Mouse (Mus musculus) bone marrow, adult 2 months (tissue): ENCODE data around the gene Il22ra1. TPM values are rescaled to one million over a fixed set of nuclear protein-coding genes. Genes with fewer than 3 reads are reported as not detected.

ENCODE experiments used
- H3K27ac ChIP-seq: fragments of 200-500 bp; 2 replicates; pipeline ENCODE4 v1.5.1; 2012; ENCODE audit warnings: low read depth, mild to moderate bottlenecking, control low read depth, inconsistent platforms, low read length; ENCODE audit not compliant: control insufficient read depth, poor library complexity, insufficient read depth
- H3K4me1 ChIP-seq: fragments of 200-500 bp; 2 replicates; pipeline ENCODE4 v1.6.1; 2011; ENCODE audit warnings: low read length; ENCODE audit not compliant: control insufficient read depth, insufficient read depth
- H3K4me3 ChIP-seq: fragments of 200-500 bp; replicated peaks from 2 replicates; pipeline ENCODE3; 2011; ENCODE audit warnings: mild to moderate bottlenecking, low read depth, low read length, control low read depth; ENCODE audit not compliant: control insufficient read depth
- CTCF ChIP-seq: fragments of 200-500 bp; IDR thresholded peaks from 2 replicates; pipeline ENCODE4 v1.5.1; 2011; ENCODE audit warnings: low read length, control low read depth; ENCODE audit not compliant: control insufficient read depth, insufficient read depth
- POLR2A ChIP-seq: fragments of 200-500 bp; IDR thresholded peaks from 2 replicates; pipeline ENCODE4 v1.6.1; 2011; ENCODE audit warnings: low read depth, mild to moderate bottlenecking, control low read depth, low read length, borderline replicate concordance; ENCODE audit not compliant: control insufficient read depth
- WGBS: fragments of 180-500 bp; shearing (Covaris S2); methylation state at CpG from one replicate; pipeline ENCODE4 v1.1.7; 2018; 5-methylcytosine and 5-hydroxymethylcytosine counted together
- polyA plus RNA-seq: library from polyadenylated mRNA; stranded (reverse); fragments of >200 nt; gene quantifications from 2 replicates; pipeline ENCODE4 v1.2.4, GENCODE M21; 2011; ENCODE audit warnings: low replicate concordance; ENCODE audit not compliant: missing spikeins, insufficient read depth, insufficient read length

The Il22ra1 gene
- polyA plus RNA-seq, 1 experiment = not detected

DNA sequence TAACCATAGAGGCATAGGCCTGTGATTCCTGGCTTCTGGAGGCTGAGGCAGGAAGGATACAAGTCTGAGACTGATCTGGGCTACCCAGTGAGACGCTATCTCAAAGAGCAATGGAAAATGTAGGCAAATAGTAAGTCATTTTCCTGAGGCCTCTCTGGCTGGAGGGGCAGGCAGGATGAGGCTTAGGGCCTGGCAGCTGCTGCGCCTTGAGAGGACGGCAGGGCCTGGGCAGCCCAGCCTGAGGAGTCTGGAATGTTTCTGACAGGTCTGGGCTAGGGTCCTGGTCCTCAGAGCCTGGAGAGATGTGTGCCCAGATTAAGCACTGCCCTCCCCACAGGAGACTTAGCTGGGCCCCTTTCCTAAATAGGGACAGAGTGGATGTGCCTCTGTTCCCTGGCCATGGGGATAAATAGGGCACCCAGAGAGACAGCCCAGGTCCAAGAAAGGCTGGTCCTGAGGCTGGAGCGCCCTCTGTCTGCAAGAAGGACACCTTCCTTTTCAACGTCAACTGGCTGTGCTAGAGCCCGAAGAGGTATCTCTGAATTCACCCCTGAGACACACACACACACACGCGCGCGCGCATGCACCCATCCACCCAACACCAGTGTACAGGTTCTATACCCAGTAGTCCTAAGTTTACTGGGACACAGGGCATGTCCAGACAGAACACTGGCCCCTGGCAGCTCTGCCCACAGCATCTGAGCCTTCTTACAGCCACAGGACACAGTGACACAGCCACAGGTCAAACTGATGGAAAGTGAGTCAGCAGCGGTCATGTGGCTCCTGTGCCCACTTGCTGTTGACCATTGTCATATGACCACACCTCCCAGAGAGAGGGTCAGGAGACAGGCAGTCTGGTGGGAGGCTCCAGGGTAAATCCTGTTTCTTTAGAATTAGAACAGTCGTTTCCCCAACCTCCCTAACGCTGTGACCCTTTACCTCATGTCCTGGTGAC lies 40.9 kb downstream of the Il22ra1 start:
- WGBS = 60% methylated on average over 14 of the region's 14 CpGs
- H3K4me3 ChIP-seq = no peak overlapping the region

DNA sequence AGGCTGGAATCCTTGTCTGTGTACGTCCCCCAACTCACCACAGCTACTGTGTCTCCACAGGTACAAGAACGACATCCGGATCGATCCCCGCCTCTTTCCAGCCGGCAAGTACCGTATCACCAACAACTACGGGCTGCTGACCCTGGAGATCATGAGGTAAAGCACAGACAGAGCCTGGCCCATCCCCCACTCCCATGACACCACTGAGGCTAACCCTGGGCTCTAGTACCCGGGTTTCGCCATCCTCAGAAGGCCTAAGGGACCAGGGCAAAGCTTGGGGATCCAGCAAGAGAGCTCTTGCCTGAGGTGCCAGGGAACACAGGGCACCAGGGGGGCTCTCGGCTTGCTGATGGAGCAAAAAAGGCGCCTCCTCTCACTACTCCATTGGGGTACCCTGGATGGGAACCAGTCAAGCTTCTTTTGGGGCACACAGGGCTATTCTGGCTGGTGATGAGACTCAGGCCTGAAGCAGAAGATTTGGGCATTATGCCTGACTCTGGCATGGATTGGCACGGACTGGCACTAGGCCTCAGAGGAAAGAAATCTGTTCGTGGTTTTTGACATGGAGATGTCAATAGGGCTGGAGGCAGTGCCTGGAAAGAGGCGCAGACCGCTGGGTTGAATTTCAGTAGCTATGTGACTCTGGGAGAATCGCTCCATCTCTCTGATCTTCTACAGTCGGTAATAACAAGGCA lies 42.8 kb downstream of the Il22ra1 start:
- H3K4me1 ChIP-seq = no peaks in the 10 kb centered on the region
- no peak for TF ChIP-seq POLR2A
- TF ChIP-seq CTCF = no peak
- WGBS = 79% methylated on average over 18 of the region's 18 CpGs
- no peak overlapping the region for H3K4me3 ChIP-seq
- H3K27ac ChIP-seq = no peak overlapping the region

More for the DNA sequence above, 40.9 kb downstream of the Il22ra1 start:
- H3K4me1 ChIP-seq = no peaks in the 10 kb centered on the region
- TF ChIP-seq CTCF (peak; percentile 65), POLR2A (no peak)
- H3K27ac ChIP-seq = no peak overlapping the region

DNA sequence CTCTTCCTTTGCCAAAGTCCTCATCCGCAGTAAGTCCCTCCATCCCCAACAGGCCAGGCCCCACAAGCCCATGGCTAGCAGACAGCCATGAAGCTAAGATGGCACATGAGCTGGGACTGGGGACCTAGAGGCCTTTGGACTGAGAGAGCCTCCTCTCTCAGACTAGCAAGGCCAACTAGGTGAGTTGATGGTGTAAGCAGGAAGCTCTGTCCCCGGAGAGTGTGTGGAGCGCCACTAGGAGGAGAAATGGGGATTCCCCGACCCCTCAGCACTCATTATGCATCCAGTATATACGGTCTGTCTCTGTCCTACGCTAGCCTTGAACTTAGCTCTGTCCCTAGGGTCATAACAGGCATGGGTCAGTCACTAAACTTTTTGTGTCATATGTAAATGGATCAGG lies 43.6 kb downstream of the Il22ra1 start:
- no peaks in the 10 kb centered on the region for H3K4me1 ChIP-seq
- TF ChIP-seq POLR2A (no peak), CTCF (no peak)
- H3K27ac ChIP-seq = no peak overlapping the region
- no peak overlapping the region for H3K4me3 ChIP-seq
- 61% methylated on average over 6 of the region's 6 CpGs for WGBS

DNA sequence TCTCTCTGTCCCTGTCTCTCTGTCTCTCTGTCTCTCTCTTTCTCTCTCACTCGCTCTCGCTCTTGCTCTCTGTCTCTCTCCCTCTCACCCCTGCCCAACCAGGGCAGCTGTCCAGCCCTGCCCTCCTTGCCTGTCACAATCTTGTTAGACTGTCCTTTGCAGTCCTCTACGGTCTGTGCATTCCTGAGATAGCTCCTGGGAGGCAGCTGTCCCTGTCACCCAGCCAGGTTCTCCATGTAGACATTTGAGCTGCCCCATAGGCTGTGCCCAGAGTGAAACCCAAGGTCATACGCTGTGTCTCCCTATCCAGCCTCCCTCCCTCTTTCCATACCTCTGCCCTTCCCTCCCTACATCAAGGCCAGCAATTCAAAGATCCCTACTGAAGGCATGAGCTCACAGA lies 44.7 kb downstream of the Il22ra1 start:
- TF ChIP-seq POLR2A (no peak), CTCF (no peak)
- no peak overlapping the region for H3K4me3 ChIP-seq
- 82% methylated on average over 4 of the region's 4 CpGs for WGBS

DNA sequence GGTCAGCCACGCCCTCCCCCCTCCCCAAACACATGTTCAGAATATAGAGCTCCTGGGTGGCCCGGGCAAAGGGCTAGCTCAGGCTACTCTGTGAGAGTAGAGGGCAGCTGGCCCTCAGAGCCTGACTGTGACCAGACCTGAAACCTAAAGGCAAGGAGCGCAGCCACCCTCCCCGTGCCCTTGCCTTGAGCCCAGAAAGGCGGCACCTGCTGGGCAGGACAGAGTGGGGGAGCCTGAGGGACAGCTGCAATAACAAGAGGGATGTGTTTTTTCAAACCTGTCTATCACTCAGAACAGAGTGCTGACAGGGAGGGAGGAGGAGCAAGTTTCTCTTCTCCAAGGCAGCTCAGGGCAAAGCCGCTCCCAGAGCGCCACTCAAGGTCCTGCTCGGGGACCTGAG lies 46.5 kb downstream of the Il22ra1 start:
- Histone ChIP-seq H3K4me1 (no peaks in the 10 kb centered on the region), H3K4me3 (no peak overlapping the region), H3K27ac (no peak overlapping the region)
- TF ChIP-seq POLR2A (no peak), CTCF (no peak)
- 70% methylated on average over 8 of the region's 8 CpGs for WGBS

More for the DNA sequence above, 44.7 kb downstream of the Il22ra1 start:
- H3K27ac ChIP-seq = no peak overlapping the region
- H3K4me1 ChIP-seq = no peaks in the 10 kb centered on the region

DNA sequence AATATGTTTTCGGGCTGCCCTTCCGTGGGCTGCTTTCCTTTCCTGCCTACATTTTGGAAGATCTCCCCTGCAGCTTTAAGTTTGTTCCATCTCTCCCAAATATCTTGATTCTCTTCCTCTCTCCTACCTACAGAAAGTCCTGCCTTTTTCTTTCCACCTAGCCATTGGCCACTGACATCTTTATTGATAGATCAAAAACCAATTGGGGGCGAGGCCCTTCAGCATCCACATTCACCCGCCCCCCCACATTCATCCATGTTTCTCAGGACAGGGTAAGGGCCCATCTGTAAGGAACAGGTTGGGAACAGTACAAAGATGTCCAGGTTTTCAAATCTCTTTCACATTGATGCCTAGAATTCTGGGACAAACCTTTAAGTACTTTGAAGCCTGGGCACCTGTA lies 48.9 kb downstream of the Il22ra1 start:
- no peak for TF ChIP-seq CTCF
- TF ChIP-seq POLR2A = no peak
- H3K27ac ChIP-seq = no peak overlapping the region
- WGBS = 77% methylated on average over 4 of the region's 4 CpGs
- no peak overlapping the region for H3K4me3 ChIP-seq
- no peaks in the 10 kb centered on the region for H3K4me1 ChIP-seq

DNA sequence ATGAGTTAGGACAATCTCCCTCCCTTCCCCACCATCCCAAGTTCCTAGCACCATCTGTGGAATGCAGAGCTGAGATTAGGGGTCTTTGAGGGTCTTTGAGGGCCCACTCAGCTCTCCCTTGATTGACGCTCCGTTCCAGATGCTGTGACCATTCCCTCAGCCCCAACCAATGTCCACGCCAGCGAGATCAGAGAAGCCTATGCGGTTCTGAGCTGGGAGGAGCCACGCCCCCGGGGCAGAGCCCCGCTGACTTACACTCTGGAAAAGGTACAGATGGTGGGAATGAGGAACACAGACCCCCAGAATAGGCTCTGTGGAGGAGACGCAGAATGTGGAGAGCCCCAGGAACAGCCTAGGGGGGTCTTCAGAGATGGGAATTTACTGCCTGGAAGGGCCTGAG lies 51.7 kb downstream of the Il22ra1 start:
- WGBS = 79% methylated on average over 9 of the region's 9 CpGs
- H3K27ac ChIP-seq = no peak overlapping the region
- TF ChIP-seq POLR2A (no peak), CTCF (no peak)
- H3K4me1 ChIP-seq = no peaks in the 10 kb centered on the region
- no peak overlapping the region for H3K4me3 ChIP-seq

DNA sequence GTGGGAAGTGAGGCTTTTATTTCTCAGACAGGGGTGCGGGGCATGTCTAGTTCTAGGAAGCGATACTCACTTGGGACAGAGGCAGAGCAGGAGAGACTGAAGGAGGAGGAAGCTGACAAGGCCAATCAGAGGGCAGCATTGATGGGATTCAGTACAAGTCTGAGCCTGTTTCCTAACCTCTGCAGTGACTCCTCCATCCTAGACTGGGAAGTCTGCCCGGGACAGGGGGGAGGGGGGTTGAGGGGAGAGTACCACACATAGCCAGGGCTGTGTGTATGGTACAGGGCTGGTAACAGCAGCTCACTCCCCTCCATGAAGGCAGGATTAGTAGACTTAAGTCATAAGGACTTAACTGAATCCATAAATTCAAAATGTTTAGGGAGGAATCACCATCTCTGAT lies 52.3 kb downstream of the Il22ra1 start:
- Histone ChIP-seq H3K27ac (no peak overlapping the region), H3K4me1 (no peaks in the 10 kb centered on the region), H3K4me3 (no peak overlapping the region)
- TF ChIP-seq CTCF = no peak
- WGBS = 75% methylated on average over 3 of the region's 3 CpGs
